Mouse (Mus musculus): ENCODE data around the gene Gm10778. TPM values are rescaled to one million over a fixed set of nuclear protein-coding genes. Genes with fewer than 3 reads are reported as not detected.
A peak's percentile ranks its signal among the peaks of the same experiment; 100 is the strongest.

Gene Gm10778
- polyA plus RNA-seq (2017; shearing (Covaris generic)), result 1 to 10 TPM; 8.1 to 9.8 TPM

GRCm38 (mm10) chr10:81648803-81649775, at the start of gene Gm10778:
TSS of gene Gm10778 (plus strand) at chr10:81649059.
- ATAC-seq, result peak; percentile 94

GRCm38 (mm10) chr10:81599630-81600029, 49.2 kb upstream of the Gm10778 start:
- ATAC-seq, result no peak

- ATAC-seq, result no peak
Measured at GRCm38 (mm10) chr10:81600096-81600495, 48.8 kb upstream of the Gm10778 start.

- peak; percentile 43 for ATAC-seq
Measured at GRCm38 (mm10) chr10:81600738-81601203, 48.1 kb upstream of the Gm10778 start, which contains the start of gene Tle6. TSS of gene Tle6 (minus strand) at chr10:81601073.

GRCm38 (mm10) chr10:81601396-81601905, 47.4 kb upstream of the Gm10778 start:
- ATAC-seq, result no peak

- ATAC-seq, result peak; percentile 45
Measured at GRCm38 (mm10) chr10:81602741-81603151, 46.1 kb upstream of the Gm10778 start.

- no peak for ATAC-seq
Measured at GRCm38 (mm10) chr10:81604019-81604967, 44.6 kb upstream of the Gm10778 start.

- peak; percentile 38 for ATAC-seq
Measured at GRCm38 (mm10) chr10:81604968-81605665, 43.7 kb upstream of the Gm10778 start.

GRCm38 (mm10) chr10:81605666-81605973, 43.2 kb upstream of the Gm10778 start:
- ATAC-seq, result no peak

GRCm38 (mm10) chr10:81605974-81606751, 42.7 kb upstream of the Gm10778 start, which contains the start of gene BC025920:
TSS of gene BC025920 (plus strand) at chr10:81606270.
- peak; percentile 83 for ATAC-seq

GRCm38 (mm10) chr10:81608308-81608707, 40.6 kb upstream of the Gm10778 start:
- no peak for ATAC-seq

GRCm38 (mm10) chr10:81612779-81613178, 36.1 kb upstream of the Gm10778 start:
- ATAC-seq, result no peak

- no peak for ATAC-seq
Measured at GRCm38 (mm10) chr10:81615486-81615885, 33.4 kb upstream of the Gm10778 start.

- no peak for ATAC-seq
Measured at GRCm38 (mm10) chr10:81619976-81620375, 28.9 kb upstream of the Gm10778 start.

GRCm38 (mm10) chr10:81620786-81621185, 28.1 kb upstream of the Gm10778 start:
- no peak for ATAC-seq

GRCm38 (mm10) chr10:81623441-81623840, 25.4 kb upstream of the Gm10778 start:
- no peak for ATAC-seq

- no peak for ATAC-seq
Measured at GRCm38 (mm10) chr10:81626101-81626993, 22.5 kb upstream of the Gm10778 start.

GRCm38 (mm10) chr10:81626994-81627835, 21.6 kb upstream of the Gm10778 start, which contains the start of gene Sirt6:
TSS of gene Sirt6 (minus strand) at chr10:81627797.
- peak; percentile 94 for ATAC-seq

GRCm38 (mm10) chr10:81627836-81628220, 21.0 kb upstream of the Gm10778 start:
- peak; percentile 48 for ATAC-seq

All from activated CD4-positive, CD25-positive, alpha-beta regulatory T cell, adult 4 months (primary cell).